Mouse (Mus musculus): ENCODE data around the gene Srl. TPM values are rescaled to one million over a fixed set of nuclear protein-coding genes. Genes with fewer than 3 reads are reported as not detected.

The Srl gene
- polyA plus RNA-seq (2012; rRNA removed): 1.6 and 1.9 TPM in 2 replicates

DNA sequence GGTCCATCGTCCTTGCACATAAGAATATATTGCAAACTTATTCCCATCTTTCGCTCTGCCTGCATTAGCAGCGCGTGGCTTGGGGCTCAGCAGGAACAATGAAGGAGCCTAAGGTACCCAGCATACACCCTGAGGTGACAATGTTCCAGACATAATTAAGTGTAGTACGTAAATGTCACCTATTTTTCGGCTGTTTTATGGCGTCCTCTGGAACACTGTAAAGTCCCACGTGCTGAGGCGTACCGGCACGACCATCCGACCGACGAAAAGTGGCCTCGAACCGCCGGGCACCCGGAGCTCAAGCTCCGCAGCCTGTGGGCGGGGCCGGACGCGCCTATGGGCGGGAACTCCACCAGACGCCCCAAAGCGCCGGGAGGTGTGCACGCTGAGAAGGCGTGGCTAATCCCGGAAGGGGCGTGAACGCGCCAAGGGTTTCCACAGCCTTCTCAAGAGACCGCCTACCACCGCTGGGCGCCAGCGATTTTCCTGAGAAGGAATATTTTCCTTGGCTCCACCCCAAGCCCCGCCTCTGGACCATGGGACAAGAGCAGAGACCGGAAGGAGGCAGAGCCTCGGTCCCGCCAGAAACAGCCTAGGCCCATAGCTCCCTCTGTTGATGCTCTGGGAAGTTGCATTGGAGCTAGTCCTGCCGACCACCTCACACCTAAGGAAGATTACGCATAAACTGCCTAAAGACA lies at the start of gene Srl:
Srl (minus strand) TSS at position 316 of the 698 bp plus-strand sequence.

DNA sequence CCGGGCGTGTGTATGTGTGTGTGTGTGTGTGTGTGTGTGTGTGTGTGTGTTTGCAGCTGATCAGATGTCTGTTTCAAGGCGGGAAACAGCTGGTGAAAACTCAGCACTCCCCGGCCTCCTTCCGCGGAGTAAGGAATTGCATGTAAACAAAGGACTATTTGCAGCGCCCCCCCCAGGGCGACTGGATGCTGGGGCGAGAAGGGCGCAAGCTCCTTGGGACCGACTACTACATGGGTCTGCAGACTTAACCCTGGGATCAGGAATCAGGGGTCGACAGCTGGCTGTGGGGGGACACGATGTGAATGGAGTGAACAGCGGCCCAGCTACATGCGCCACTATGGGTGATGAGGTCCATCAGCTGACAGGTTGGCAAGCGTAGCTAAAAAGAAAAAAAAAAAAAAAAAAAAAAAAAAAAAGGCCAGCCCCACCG lies 18.1 kb upstream of the Srl start, which contains the start of gene Tfap4:
Tfap4 (minus strand) TSS at position 140 of the 430 bp plus-strand sequence.

Other genes starting within 250 kb of the Srl start
- 8.3 and 11.4 TPM in 2 replicates for gene Adcy9, start 121.3 kb downstream of the Srl start, polyA plus RNA-seq (2012; rRNA removed)
- gene Tfap4, start 18.0 kb upstream of the Srl start, polyA plus RNA-seq (2012; rRNA removed): 10.6 and 11.7 TPM in 2 replicates
- 18.3 and 19.0 TPM in 2 replicates for gene Glis2, start 52.9 kb upstream of the Srl start, polyA plus RNA-seq (2012; rRNA removed)
- gene Pam16, start 83.2 kb upstream of the Srl start, polyA plus RNA-seq (2012; rRNA removed): 17.5 and 20.2 TPM in 2 replicates
- gene Vasn, start 98.1 kb upstream of the Srl start, polyA plus RNA-seq (2012; rRNA removed): 19.5 and 20.6 TPM in 2 replicates
- gene Dnaja3, start 98.2 kb upstream of the Srl start, polyA plus RNA-seq (2012; rRNA removed): 20.0 and 21.0 TPM in 2 replicates
- 52.6 and 56.6 TPM in 2 replicates for gene Coro7, start 138.0 kb upstream of the Srl start, polyA plus RNA-seq (2012; rRNA removed)
- 5.5 and 5.8 TPM in 2 replicates for gene Nmral1, start 177.5 kb upstream of the Srl start, polyA plus RNA-seq (2012; rRNA removed)
- 13.3 and 16.3 TPM in 2 replicates for gene Hmox2, start 184.5 kb upstream of the Srl start, polyA plus RNA-seq (2012; rRNA removed)
- gene Cdip1, start 248.5 kb upstream of the Srl start, polyA plus RNA-seq (2012; rRNA removed): 58.9 and 69.7 TPM in 2 replicates

All from colon, adult 2 months (tissue).